17 mouse cellular contexts compared by ENCODE assay signal in genomic region chr2:97707243-97707642, GRCm38 (mm10).
DNase-seq lines count a peak whose midpoint lies in the region; ATAC-seq lines count a peak whose summit lies in the region.
"Had no signal": no experiment of that assay in that cellular context is flagged by ENCODE, and none has a peak within 500 bp of the region (broad histone marks: within the 10 kb centered on the region; RNA-seq: fewer than 3 reads in every experiment).

No protein-coding gene starts in this region.

- intact Hi-C loops in left cerebral cortex, postnatal 25 days (cut with DNase I), result loop anchor here (2.0 to 5.0 kb wide), 5 partner anchors 60 to 416 kb away; no protein-coding TSS in a partner anchor
- intact Hi-C loops in left cerebral cortex, postnatal 36 days (cut with DNase I), result no loop called here

- peak; percentile 75 for ATAC-seq in frontal cortex, adult (ENCODE audit: low TSS enrichment)
- ATAC-seq in CD4-positive, CD25-positive, alpha-beta regulatory T cell, adult 4 months, result no peak
- ATAC-seq: forebrain, embryonic 13.5 days; forebrain, embryonic 15.5 days; forebrain, postnatal 0 days had no signal

- no peak for DNase-seq in frontal cortex, postnatal 25 days (ENCODE audit: low spot score in 2 of 2)
- DNase-seq in left cerebral cortex, postnatal 25 days (ENCODE audit: low spot score in 2 of 2), result peak; percentile 12 to 57
- no peak for DNase-seq in left cerebral cortex, postnatal 36 days (ENCODE audit: low spot score in 2 of 2)
- DNase-seq: adrenal gland, adult 2 months; adrenal gland, postnatal 10 days; adrenal gland, postnatal 25 days; B cell, adult 2 months; cerebellum, adult 11-12 months; cerebellum, adult 2 months; cerebellum, adult 9-10 months; cerebellum, postnatal 10 days; cerebellum, postnatal 25 days; forebrain, postnatal 0 days had no signal

Comparison
In these comparisons a context has a peak if more than half of its experiments do, and no peak if none do; other contexts are left out.
1. DNase-seq: peak in left cerebral cortex, postnatal 25 days (2 of 2); none in frontal cortex, postnatal 25 days (0 of 2) and left cerebral cortex, postnatal 36 days (0 of 2).